Mouse (Mus musculus) adrenal gland, adult (tissue): ENCODE data around the gene Jmjd1c.
"Not testable (repeated sequence)": the region's sequence is repeated elsewhere in the genome, so short reads cannot be mapped to it uniquely, and the experiment has no call there.

Source experiments
- DNase-seq, 2 experiments: peaks; one replicate each; pipeline ENCODE4 v3.0.0; 2022 to 2023; ENCODE audit warnings: low spot score in 1 of 2; ENCODE audit not compliant: inconsistent age in 2 of 2

Jmjd1c gene

DNA sequence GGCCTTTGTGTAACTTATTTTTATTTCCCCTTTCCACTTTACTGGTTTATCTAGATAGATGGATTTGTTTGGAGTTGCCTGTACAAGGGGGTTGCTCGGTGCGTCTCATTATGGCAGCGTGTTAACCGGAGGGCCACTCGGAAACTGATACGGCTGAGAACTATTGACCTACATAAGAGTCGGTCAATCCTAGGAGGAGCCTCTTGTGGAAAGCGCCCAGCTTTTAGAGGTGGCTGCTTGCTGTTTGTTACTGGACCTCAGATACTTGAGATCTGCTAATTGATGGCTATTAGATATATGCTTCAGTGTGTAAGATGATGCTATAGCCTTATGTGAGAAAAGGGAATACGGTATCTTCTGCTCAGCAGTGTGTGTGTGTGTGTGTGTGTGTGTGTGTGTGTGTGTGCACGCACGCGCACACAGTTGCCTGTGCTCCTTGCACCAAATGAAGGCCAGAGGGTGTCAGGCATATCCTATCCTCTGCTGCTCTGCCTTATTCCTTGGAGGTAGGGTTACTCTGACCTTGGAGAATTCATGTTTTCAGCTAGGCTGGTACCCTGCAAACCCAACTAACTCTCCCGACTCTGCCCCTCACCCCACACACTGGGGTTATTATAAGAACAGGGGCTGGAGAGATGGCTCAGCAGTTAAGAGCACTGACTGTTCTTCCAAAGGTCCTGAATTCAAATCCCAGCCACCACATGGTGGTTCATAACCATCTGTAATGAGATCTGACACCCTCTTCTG lies 3.4 kb downstream of the Jmjd1c start:
- DNase-seq = no peak

DNA sequence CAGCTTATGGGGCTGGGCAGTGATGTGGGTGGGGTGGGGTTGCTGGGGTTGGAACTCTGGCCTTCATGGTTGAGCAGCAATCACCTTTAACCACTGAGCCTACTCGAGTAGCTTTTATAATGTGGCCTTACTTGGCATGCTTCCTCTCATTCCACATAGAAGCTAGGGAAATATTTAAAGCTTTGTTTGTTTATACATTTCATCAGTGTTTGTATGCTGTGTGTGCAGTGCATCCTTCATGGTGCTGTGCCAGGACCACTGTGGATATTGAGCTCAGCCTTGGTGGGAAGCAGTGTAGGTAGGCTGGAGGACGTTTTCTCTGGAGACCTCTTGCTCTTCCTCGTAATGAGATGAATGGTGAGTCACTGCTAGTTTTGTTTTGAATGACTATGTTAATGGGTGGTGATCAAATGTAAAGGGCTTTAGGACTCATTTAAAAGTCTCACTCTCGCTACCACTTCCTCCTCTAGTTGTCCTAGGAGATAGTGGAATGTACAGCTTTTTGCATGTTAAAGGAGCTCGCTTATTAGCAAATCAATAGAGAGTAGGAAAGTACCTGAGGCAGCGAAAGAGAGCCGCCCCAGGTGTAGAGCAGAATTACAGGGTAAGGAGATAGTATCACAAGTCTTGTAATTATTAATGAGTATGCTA lies 4.2 kb downstream of the Jmjd1c start:
- DNase-seq = peak in 1 of 2 experiments; percentile 44

- peak in 1 of 2 experiments; percentile 51 for DNase-seq
Observed at GRCm38 (mm10) chr10:67100831-67101251, 4.9 kb downstream of the Jmjd1c start.

- DNase-seq = peak in 1 of 2 experiments; percentile 41
Observed at GRCm38 (mm10) chr10:67104543-67104942, 8.6 kb downstream of the Jmjd1c start.

- peak in 1 of 2 experiments; percentile 41 for DNase-seq
Observed at GRCm38 (mm10) chr10:67105331-67106217, 9.6 kb downstream of the Jmjd1c start.

DNA sequence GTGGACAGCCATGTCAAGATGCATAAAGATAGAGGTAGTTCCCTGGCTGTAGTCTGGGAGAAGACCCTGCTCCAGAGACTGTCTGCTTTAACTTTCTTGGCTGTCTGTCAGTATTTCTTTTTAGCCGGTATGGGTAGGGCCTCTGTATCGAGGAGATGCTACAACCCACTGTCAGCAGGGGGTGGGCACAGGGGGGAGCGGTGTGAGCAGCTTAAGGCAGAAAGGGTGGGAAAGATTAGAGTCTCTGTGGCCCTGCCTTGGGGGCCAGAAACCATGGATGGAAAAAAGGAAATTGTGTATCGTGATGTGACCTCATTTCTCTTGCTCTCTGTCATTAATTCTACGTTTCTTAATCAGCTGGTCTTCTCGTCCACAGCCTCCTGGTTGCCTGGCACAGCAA lies 10.5 kb downstream of the Jmjd1c start:
- no peak for DNase-seq

DNA sequence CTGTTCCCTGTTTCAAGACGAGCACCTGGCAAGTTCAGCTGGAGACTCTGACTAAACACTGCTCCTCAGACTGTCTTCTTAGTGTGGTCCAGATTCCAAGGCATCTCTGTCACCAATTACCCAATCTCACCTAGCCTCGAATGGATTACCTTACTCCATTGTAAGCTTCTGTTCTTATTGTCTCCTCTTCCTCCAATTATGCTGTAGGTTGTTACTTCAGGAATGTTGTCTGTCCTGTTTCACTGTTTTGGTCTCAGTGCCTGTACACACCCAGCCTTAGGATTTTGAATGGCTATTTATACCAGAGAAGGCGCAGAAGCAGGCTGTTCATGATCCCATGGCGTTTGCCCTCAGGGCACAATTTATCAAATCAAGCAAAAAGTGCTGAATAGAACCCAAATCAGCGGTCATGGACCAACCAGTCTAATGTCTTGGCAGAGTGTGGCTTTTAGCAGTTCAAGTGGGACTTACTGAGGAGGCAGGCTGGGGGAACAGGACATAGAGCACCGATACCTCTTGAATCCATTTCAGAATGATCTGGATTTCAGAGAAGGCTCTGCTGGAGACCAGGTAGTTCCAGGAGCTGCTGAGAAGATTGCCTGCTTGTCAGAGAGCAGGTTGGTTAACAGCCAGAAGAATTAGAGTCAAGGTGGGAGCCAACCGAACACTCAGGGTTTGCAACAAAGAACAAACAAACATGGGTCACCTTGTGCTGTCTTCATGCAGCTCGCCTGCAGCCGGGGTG lies 11.3 kb downstream of the Jmjd1c start:
- DNase-seq = no peak

DNA sequence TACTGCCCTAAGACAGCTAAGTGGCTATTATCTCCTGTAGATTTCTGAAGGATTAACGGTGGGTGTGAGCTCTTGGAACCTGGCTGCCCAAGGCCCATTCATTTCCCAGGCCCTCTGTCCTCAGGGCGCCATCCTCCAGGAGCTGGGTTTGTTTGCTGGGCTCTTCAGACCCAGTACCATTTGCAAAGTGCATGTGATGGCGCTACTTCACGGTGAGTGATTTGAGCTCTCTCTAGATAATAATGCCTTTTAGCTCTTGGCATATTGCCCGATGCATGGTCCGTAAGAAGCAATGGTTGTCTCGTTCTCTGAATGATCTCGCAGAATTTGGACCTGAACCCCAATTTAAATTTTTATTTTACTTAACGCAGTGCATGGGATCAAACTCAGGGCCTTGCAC lies 12.2 kb downstream of the Jmjd1c start:
- DNase-seq = no peak

GRCm38 (mm10) chr10:67109635-67110034 lies 13.7 kb downstream of the Jmjd1c start:
- DNase-seq = no peak

DNA sequence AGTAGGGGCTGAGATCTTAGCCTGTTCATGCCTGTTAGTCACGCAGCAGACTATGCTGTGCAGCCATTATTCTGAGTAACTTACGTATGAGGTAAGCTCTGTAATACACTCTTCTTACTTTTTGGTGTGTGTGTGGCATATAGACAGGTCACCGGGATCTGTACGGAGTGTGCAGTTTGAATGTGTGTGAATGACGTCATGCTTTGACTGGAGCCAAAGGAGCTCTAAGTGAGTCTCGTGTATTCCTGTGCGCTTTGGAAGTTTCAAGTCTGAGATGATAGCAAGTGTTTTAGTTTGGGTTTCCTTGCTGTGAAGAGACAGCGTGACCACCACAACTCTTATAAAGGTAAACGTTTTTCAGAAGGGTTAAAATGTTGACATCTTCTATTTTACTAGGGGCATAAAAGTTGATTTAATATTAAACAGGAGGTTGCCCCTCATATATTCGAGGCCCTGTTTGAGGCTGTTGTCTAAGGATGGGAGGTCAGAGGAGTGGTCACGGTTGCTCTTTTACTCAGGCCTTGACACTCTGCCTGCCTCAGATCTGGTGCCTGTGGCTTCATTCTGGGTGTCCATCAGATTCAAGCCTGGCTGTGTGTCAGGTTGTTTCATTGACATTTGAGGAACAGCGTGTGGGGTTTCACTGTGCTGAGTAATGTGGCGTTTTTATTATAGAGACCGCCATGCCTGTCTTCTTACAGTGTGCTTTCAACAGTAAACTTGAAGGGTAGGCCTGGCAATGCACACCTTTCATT lies 15.3 kb downstream of the Jmjd1c start:
- peak in 1 of 2 experiments; percentile 38 for DNase-seq

DNA sequence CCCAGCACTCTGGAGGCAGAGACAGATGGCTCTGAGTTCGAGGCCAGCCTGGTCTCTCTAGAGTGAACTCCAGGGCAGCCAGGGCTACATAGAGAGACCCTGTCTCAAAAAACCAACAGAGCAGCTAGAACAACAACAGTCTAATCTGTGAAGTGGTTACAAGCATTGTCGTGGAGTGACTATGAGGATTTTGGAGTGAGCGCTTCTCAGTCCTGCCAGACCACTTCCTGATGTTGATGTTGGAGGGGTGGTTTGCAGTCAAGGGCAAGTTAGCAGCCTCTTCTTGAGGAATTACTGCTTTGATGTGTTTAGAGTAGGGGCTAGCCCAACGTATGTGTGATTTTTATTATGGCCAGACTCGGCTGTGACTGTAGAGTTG lies 15.9 kb downstream of the Jmjd1c start:
- DNase-seq = no peak

DNA sequence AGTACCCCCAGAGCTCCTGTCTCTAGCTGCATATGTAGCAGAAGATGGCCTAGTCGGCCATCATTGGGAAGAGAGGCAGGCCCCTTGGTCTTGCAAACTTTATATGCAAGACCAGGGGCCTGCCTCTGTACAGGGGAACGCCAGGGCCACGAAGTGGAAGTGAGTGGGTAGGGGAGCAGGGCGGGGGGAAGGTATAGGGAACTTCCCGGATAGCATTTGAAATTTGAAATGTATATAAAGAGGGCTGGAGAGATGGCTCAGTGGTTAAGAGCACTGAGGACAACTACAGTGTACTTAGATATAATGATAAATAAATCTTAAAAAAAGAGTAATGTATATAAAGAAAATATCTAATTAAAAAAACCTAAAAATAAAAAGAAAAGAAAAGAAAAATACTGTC lies 17.0 kb downstream of the Jmjd1c start:
- DNase-seq = not testable (repeated sequence)

DNA sequence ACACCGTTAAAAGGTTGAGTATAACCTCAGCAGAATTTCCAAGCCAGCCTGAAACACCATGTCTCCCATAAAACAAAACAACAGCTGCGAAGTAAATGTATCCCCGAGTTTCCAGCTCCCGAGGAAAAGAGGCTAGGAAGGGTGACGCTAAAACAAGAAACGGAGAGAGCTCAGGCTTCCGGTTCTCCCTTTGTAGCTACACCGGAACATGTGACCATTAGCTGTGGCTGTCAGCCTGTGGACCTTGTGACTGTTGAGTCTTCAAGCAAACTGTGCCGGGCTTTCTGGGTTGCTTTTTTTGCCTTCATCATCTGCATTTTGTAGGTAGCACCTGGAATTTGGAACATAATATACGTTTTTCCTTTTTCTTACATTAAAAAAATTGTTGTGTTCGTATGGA lies 17.9 kb downstream of the Jmjd1c start:
- no peak for DNase-seq

GRCm38 (mm10) chr10:67115115-67115514 lies 19.2 kb downstream of the Jmjd1c start:
- DNase-seq = peak in 1 of 2 experiments; percentile 59

- peak; percentile 12 to 56 for DNase-seq
Observed at GRCm38 (mm10) chr10:67115666-67116091, 19.8 kb downstream of the Jmjd1c start.

DNA sequence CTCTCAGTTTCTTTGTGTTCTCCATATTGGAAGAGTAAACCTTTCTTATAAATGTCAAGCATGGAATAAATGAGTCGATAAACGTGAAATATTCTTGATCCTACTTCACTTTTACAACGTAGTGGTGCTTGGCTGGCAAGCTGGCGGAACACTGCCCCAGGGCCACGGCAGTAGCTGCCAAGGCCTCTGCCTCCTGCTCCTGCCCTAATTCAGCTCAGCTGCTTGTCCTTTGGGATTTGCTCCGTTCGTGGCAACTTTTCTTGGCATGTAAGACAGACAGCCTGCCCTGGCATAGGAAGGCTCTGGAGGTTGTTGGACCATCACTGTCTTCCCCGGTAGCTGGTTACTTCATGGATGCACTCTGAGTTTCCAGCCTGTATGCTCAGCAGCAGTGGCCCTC lies 20.3 kb downstream of the Jmjd1c start:
- DNase-seq = peak; percentile 76 to 90

DNA sequence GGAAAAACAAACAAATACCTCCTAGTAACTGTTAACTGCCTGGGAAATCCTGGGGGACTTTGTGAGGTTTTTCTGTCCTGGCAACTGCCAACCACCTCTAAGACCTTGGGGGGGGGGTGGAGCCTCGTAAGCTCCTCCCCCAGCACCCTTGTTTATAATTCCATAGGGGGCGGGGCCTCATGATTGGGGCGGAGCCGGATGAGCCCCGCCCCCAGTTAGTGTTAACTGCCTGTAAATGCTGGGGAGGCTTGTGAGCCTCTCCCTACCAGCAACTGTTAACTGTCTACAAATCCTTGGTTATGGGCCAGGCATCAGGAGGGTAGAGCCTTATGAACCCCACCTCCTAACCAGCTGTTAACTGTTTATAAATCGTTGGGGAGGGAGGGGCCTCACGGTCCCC lies 23.4 kb downstream of the Jmjd1c start:
- peak in 1 of 2 experiments; percentile 4 for DNase-seq

- peak; percentile 9 to 43 for DNase-seq
Observed at GRCm38 (mm10) chr10:67120180-67120579, 24.3 kb downstream of the Jmjd1c start.

- DNase-seq = no peak
Observed at GRCm38 (mm10) chr10:67120640-67121039, 24.7 kb downstream of the Jmjd1c start.

- DNase-seq = peak in 1 of 2 experiments; percentile 2
Observed at GRCm38 (mm10) chr10:67123756-67124155, 27.8 kb downstream of the Jmjd1c start.
